Mouse (Mus musculus): ENCODE measurements around the gene Il5. TPM values are rescaled to one million over a fixed set of nuclear protein-coding genes. Genes with fewer than 3 reads are reported as not detected.

Gene Il5
- polyA plus RNA-seq, 1 experiment from 2014 or later = not detected

- ATAC-seq (ENCODE audit: low FRiP score, low read depth) = no peak
- H3K9me3 ChIP-seq = no peaks in the 10 kb centered on the region
- H3K4me3 ChIP-seq = no peak overlapping the region
- no peak overlapping the region for H3K9ac ChIP-seq
- 93% methylated on average over 16 of the region's 16 CpGs for WGBS
- no peak overlapping the region for H3K27ac ChIP-seq
- peaks cover 41% of the 10 kb centered on the region for H3K36me3 ChIP-seq
- H3K4me1 ChIP-seq = peaks cover 15% of the 10 kb centered on the region
- peaks cover 6% of the 10 kb centered on the region for H3K27me3 ChIP-seq
- no peak overlapping the region for H3K4me2 ChIP-seq (replicated peaks)
These were observed 53.2 kb downstream of the Il5 start for GRCm38 (mm10) chr11:53773641-53774360.

Small RNA genes within 50 kb of the gene (microRNA-seq; reads per million reads assigned to microRNA genes)
- gene Mir7671 = not detected

Other genes starting within 250 kb of the Il5 start
- not detected in 2 replicates for gene Gm9945, start 240.6 kb upstream of the Il5 start, polyA plus RNA-seq (2015; fragmentation: Nextera tagmentation; extraction: Ambion mirVana)
- 0.17 and 0.37 TPM in 2 replicates for gene Sowaha, start 240.5 kb upstream of the Il5 start, polyA plus RNA-seq (2015; fragmentation: Nextera tagmentation; extraction: Ambion mirVana)
- gene Sept8, start 201.5 kb upstream of the Il5 start, polyA plus RNA-seq (2015; fragmentation: Nextera tagmentation; extraction: Ambion mirVana) = 39.2 and 42.5 TPM in 2 replicates
- 105 and 112 TPM in 2 replicates for gene Kif3a, start 153.4 kb upstream of the Il5 start, polyA plus RNA-seq (2015; fragmentation: Nextera tagmentation; extraction: Ambion mirVana)
- 1.9 and 2.2 TPM in 2 replicates for gene Il4, start 102.1 kb upstream of the Il5 start, polyA plus RNA-seq (2015; fragmentation: Nextera tagmentation; extraction: Ambion mirVana)
- gene Il13, start 86.1 kb upstream of the Il5 start, polyA plus RNA-seq (2015; fragmentation: Nextera tagmentation; extraction: Ambion mirVana) = 0.15 TPM in 2 replicates
- gene Rad50, start 13.5 kb upstream of the Il5 start, polyA plus RNA-seq (2015; fragmentation: Nextera tagmentation; extraction: Ambion mirVana) = 30.4 TPM in 2 replicates
- 9.7 and 10.1 TPM in 2 replicates for gene Irf1, start 49.2 kb downstream of the Il5 start, polyA plus RNA-seq (2015; fragmentation: Nextera tagmentation; extraction: Ambion mirVana)
- 0.22 TPM in 1 of 2 replicates, not detected in the other for gene Gm17334, start 52.4 kb downstream of the Il5 start, polyA plus RNA-seq (2015; fragmentation: Nextera tagmentation; extraction: Ambion mirVana)
- gene Gm12216, start 138.5 kb downstream of the Il5 start, polyA plus RNA-seq (2015; fragmentation: Nextera tagmentation; extraction: Ambion mirVana) = 0.56 TPM in 1 of 2 replicates, not detected in the other
- 7.0 and 7.3 TPM in 2 replicates for gene Slc22a5, start 170.9 kb downstream of the Il5 start, polyA plus RNA-seq (2015; fragmentation: Nextera tagmentation; extraction: Ambion mirVana)

Data from limb, embryonic 13.5 days (tissue).